Mouse (Mus musculus) mouse embryonic stem cell (cell line): ENCODE data around the gene Il1r2.

Source experiments
- in situ Hi-C, 2 experiments: fragments of 300-500 bp; cut with MboI; formaldehyde crosslinking; loops; 1 replicate in 1 of 2; 3 replicates in 1 of 2; pipeline ENCODE4 v1.14.3; 2019 to 2020; ENCODE audit warnings: low sequenced_read_pairs in 2 of 2, low pct_unique_long_range_greater_than_20kb in 1 of 2, mixed read lengths in 1 of 2; ENCODE audit not compliant: unreplicated experiment in 1 of 2

The Il1r2 gene

GRCm38 (mm10) chr1:40115271-40115670, 41.4 kb downstream of the Il1r2 start:
- in situ Hi-C loops, result loop anchor here (10.0 to 25.0 kb wide), 2 partner anchors 260 to 422 kb away; no protein-coding TSS in a partner anchor

GRCm38 (mm10) chr1:40116422-40116821, 42.5 kb downstream of the Il1r2 start:
- in situ Hi-C loops, result loop anchor here (10.0 to 25.0 kb wide), 2 partner anchors 258 to 421 kb away; no protein-coding TSS in a partner anchor

GRCm38 (mm10) chr1:40117565-40117964, 43.7 kb downstream of the Il1r2 start:
- in situ Hi-C loops, result loop anchor here (10.0 to 25.0 kb wide), 2 partner anchors 257 to 420 kb away; no protein-coding TSS in a partner anchor

GRCm38 (mm10) chr1:40124237-40124636, 50.4 kb downstream of the Il1r2 start:
- in situ Hi-C loops, result loop anchor here in 1 of 2 experiments (10.0 to 25.0 kb wide), 2 partner anchors 261 to 413 kb away; no protein-coding TSS in a partner anchor

GRCm38 (mm10) chr1:40128481-40128880, 54.6 kb downstream of the Il1r2 start:
- in situ Hi-C loops, result loop anchor here in 1 of 2 experiments (10.0 kb wide), 1 partner anchor 256 kb away; no protein-coding TSS in a partner anchor

- in situ Hi-C loops, result loop anchor here in 1 of 2 experiments (10.0 kb wide), 1 partner anchor 255 kb away; no protein-coding TSS in a partner anchor
Measured at GRCm38 (mm10) chr1:40129321-40129720, 55.4 kb downstream of the Il1r2 start.

- in situ Hi-C loops, result no loop called here
Measured at GRCm38 (mm10) chr1:40131631-40132030, 57.8 kb downstream of the Il1r2 start.

GRCm38 (mm10) chr1:40132721-40133120, 58.8 kb downstream of the Il1r2 start:
- in situ Hi-C loops, result no loop called here

GRCm38 (mm10) chr1:40133567-40133966, 59.7 kb downstream of the Il1r2 start:
- in situ Hi-C loops, result no loop called here

GRCm38 (mm10) chr1:40139798-40140532, 66.1 kb downstream of the Il1r2 start:
- in situ Hi-C loops, result no loop called here

GRCm38 (mm10) chr1:40156096-40156495, 82.2 kb downstream of the Il1r2 start:
- in situ Hi-C loops, result no loop called here

- in situ Hi-C loops, result no loop called here
Measured at GRCm38 (mm10) chr1:40163329-40163917, 89.5 kb downstream of the Il1r2 start.

- in situ Hi-C loops, result no loop called here
Measured at GRCm38 (mm10) chr1:40164331-40164730, 90.5 kb downstream of the Il1r2 start.

- in situ Hi-C loops, result no loop called here
Measured at GRCm38 (mm10) chr1:40167585-40167984, 93.7 kb downstream of the Il1r2 start.

GRCm38 (mm10) chr1:40171878-40172277, 98.0 kb downstream of the Il1r2 start:
- in situ Hi-C loops, result no loop called here

- in situ Hi-C loops, result no loop called here
Measured at GRCm38 (mm10) chr1:40174146-40174545, 100.3 kb downstream of the Il1r2 start.
